Mouse (Mus musculus): ENCODE measurements around the gene Atp1a1.

DNA sequence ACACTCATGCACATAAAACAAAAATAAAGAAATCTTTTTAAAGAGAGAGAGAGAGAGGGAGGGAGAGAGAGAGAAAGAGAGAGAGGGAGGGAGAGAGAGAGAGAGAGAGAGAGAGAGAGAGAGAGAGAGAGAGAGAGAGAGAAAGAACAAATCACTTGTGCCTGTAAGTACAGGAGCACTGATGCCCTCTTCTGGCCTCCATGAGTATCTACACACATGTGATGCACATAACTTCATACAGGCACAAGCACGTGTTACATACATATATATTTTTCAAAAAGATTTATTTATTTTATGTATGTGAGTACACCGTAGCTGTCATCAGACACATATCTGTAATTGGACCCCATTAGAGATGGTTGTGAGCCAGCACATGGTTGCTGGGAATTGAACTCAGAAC lies 40.5 kb downstream of the Atp1a1 start:
- TF ChIP-seq CTCF (IDR thresholded peaks at IDR 0.05; ENCODE audit: borderline replicate concordance, control insufficient read depth, extremely low read depth, insufficient read depth, low read length, poor library complexity) (no peak), POLR2A (IDR thresholded peaks at IDR 0.05; ENCODE audit: control insufficient read depth, extremely low read depth, insufficient read depth, low read length, poor library complexity) (no peak)

Measured in thymus, adult 2 months (tissue).